Mouse (Mus musculus): ENCODE measurements at regions not wholly inside any gene's neighbourhood (a gene's known extent, or its start where the extent isn't known, plus 50 kb on each side); places are given as distances from the start of the nearest gene placed in this dataset.

DNA sequence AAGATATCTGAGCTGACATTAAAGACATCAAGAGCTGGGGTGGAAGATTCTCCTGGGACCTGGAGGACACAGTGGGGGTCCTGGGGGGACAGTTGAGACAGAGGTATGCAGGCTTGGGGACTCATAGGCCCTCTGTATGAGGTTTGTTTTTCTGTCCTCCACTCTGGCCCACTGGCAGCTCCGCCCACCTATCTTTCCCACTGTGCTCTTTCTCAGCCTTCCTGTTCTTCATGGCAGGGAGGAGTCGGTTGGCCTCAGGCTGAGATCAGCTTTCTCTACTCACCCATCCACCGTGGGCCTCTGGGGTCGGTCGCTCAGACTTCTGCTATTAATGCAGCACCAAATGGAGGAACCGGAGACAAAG lies 103.5 kb upstream of the Spata13 start:
- no peak overlapping the region for H3K4me3 ChIP-seq (ENCODE audit: control insufficient read depth in 1 of 2, insufficient read depth in 1 of 2, low read depth in 2 of 2, low read length in 2 of 2)
- H3K4me1 ChIP-seq (ENCODE audit: control insufficient read depth in 1 of 2, insufficient read depth in 2 of 2, low read length in 2 of 2), result peaks cover 0 to 8% of the 10 kb centered on the region in 2 experiments; a peak in 3 of 4 replicates
- peaks cover 0 to 3% of the 10 kb centered on the region in 2 experiments; a peak in 2 of 4 replicates for H3K36me3 ChIP-seq (ENCODE audit: control insufficient read depth in 1 of 2, insufficient read depth in 2 of 2, low read length in 2 of 2)
- no peaks in the 10 kb centered on the region for H3K9me3 ChIP-seq (replicated peaks; ENCODE audit: insufficient read depth, low read length)
- TF ChIP-seq EP300 (IDR thresholded peaks at IDR 0.05; ENCODE audit: low read depth in 1 of 2, low read length in 2 of 2), result no peak
- peak; percentile 13 for DNase-seq (ENCODE audit: low read depth, low spot score)
- no peaks in the 10 kb centered on the region for H3K27me3 ChIP-seq (ENCODE audit: control insufficient read depth in 1 of 2, insufficient read depth in 2 of 2, low read length in 2 of 2)
- no peak overlapping the region for H3K27ac ChIP-seq (ENCODE audit: control insufficient read depth, low read depth, low read length)
- no peak overlapping the region for H3K9ac ChIP-seq (ENCODE audit: control insufficient read depth, low read depth, low read length, poor library complexity, severe bottlenecking)
- H3K79me2 ChIP-seq (ENCODE audit: control insufficient read depth, insufficient read depth, low read length, poor library complexity), result no peaks in the 10 kb centered on the region

DNA sequence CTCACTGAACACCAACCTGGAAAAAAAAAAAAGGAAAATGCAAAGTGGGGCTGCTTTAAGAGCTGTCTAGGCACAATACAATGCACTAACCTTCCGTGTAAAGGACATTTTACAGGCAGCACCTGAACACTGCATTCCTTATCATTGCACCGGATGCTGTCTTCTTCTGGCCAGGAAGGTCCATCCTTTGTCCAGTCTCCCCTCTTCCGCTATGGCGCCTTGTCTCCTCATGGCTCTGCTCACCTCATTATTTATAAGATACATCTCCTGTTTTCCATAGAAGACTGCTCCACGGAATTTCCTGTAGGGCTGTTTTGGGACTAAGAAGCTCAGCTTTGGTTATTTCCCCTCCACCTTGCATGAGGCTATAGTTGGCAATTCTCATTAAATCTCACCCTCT lies 102.8 kb upstream of the Spata13 start:
- H3K27me3 ChIP-seq (ENCODE audit: control insufficient read depth in 1 of 2, insufficient read depth in 2 of 2, low read length in 2 of 2), result no peaks in the 10 kb centered on the region
- no peaks in the 10 kb centered on the region for H3K9me3 ChIP-seq (replicated peaks; ENCODE audit: insufficient read depth, low read length)
- peaks cover 0 to 3% of the 10 kb centered on the region in 2 experiments; a peak in 2 of 4 replicates for H3K36me3 ChIP-seq (ENCODE audit: control insufficient read depth in 1 of 2, insufficient read depth in 2 of 2, low read length in 2 of 2)
- TF ChIP-seq ZKSCAN1 (IDR thresholded peaks at IDR 0.05; ENCODE audit: low read depth, low read length) (no peak), NELFE (IDR thresholded peaks at IDR 0.05; ENCODE audit: low read depth, low read length) (no peak), TAL1 (IDR thresholded peaks at IDR 0.05; ENCODE audit: low read length) (no peak), MEF2A (IDR thresholded peaks at IDR 0.05; ENCODE audit: extremely low read depth, insufficient replicate concordance, low read depth, low read length, poor library complexity, severe bottlenecking) (no peak), E2F4 (IDR thresholded peaks at IDR 0.05; ENCODE audit: borderline replicate concordance, low read depth, low read length) (no peak), BHLHE40 (IDR thresholded peaks at IDR 0.05; ENCODE audit: borderline replicate concordance, low read depth, low read length) (no peak), SMC3 (IDR thresholded peaks at IDR 0.05; ENCODE audit: low read depth, low read length) (no peak), MXI1 (IDR thresholded peaks at IDR 0.05; ENCODE audit: low read depth, low read length) (no peak), SIN3A (IDR thresholded peaks at IDR 0.05; ENCODE audit: low read length) (no peak), USF2 (IDR thresholded peaks at IDR 0.05; ENCODE audit: borderline replicate concordance in 1 of 2, insufficient read depth in 1 of 2, low read depth in 1 of 2, low read length in 2 of 2) (no peak)
- H3K27ac ChIP-seq (ENCODE audit: control insufficient read depth, low read depth, low read length), result no peak overlapping the region
- no peak for DNase-seq (ENCODE audit: low read depth, low spot score)
- H3K9ac ChIP-seq (ENCODE audit: control insufficient read depth, low read depth, low read length, poor library complexity, severe bottlenecking), result no peak overlapping the region
- H3K4me1 ChIP-seq (ENCODE audit: control insufficient read depth in 1 of 2, insufficient read depth in 2 of 2, low read length in 2 of 2), result peaks cover 0 to 8% of the 10 kb centered on the region in 2 experiments; a peak in 3 of 4 replicates
- H3K79me2 ChIP-seq (ENCODE audit: control insufficient read depth, insufficient read depth, low read length, poor library complexity), result no peaks in the 10 kb centered on the region
- no peak overlapping the region for H3K4me3 ChIP-seq (ENCODE audit: control insufficient read depth in 1 of 2, insufficient read depth in 1 of 2, low read depth in 2 of 2, low read length in 2 of 2)

DNA sequence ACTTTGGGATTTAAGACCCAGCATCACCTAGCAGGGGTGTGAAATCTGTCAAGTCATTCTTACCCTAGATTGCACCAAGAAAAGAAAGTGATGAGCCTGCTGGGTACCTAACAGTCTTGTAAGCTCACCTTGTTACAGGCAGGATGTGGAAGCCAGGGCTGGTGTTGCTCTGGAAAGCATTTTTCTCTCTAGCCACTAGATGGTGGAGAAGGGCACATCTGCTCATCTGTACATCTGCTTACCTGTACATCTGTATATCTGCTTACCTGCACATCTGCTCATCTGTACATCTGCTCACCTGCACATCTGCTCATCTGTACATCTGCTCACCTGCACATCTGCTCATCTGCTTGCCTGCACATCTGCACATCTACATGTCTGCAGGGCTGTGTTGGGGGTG lies 102.0 kb upstream of the Spata13 start:
- DNase-seq (ENCODE audit: low read depth, low spot score), result peak; percentile 6
- Histone ChIP-seq H3K4me3 (ENCODE audit: control insufficient read depth in 1 of 2, insufficient read depth in 1 of 2, low read depth in 2 of 2, low read length in 2 of 2) (no peak overlapping the region), H3K27me3 (ENCODE audit: control insufficient read depth in 1 of 2, insufficient read depth in 2 of 2, low read length in 2 of 2) (no peaks in the 10 kb centered on the region), H3K4me1 (ENCODE audit: control insufficient read depth in 1 of 2, insufficient read depth in 2 of 2, low read length in 2 of 2) (peaks cover 0 to 8% of the 10 kb centered on the region in 2 experiments; a peak in 3 of 4 replicates), H3K79me2 (ENCODE audit: control insufficient read depth, insufficient read depth, low read length, poor library complexity) (no peaks in the 10 kb centered on the region), H3K9ac (ENCODE audit: control insufficient read depth, low read depth, low read length, poor library complexity, severe bottlenecking) (no peak overlapping the region), H3K9me3 (replicated peaks; ENCODE audit: insufficient read depth, low read length) (no peaks in the 10 kb centered on the region), H3K27ac (ENCODE audit: control insufficient read depth, low read depth, low read length) (no peak overlapping the region), H3K36me3 (ENCODE audit: control insufficient read depth in 1 of 2, insufficient read depth in 2 of 2, low read length in 2 of 2) (peaks cover 0 to 3% of the 10 kb centered on the region in 2 experiments; a peak in 2 of 4 replicates)
- TF ChIP-seq ZMIZ1 (IDR thresholded peaks at IDR 0.05; ENCODE audit: low read depth, low read length) (no peak), CTCF (IDR thresholded peaks at IDR 0.05 in 2 of 3, conservative IDR thresholded peaks at IDR 0.05 in 1 of 3; ENCODE audit: control insufficient read depth in 1 of 3, insufficient read depth in 1 of 3, low read depth in 2 of 3, low read length in 3 of 3, poor library complexity in 1 of 3, severe bottlenecking in 1 of 3) (peak in 2 of 3 experiments; percentile 12 to 13; a peak in 2 of 6 replicates), POLR2AphosphoS2 (IDR thresholded peaks at IDR 0.05; ENCODE audit: low read length) (no peak), NRF1 (IDR thresholded peaks at IDR 0.05; ENCODE audit: insufficient read depth, low read depth, low read length, poor library complexity, severe bottlenecking) (no peak), EP300 (IDR thresholded peaks at IDR 0.05; ENCODE audit: low read depth in 1 of 2, low read length in 2 of 2) (no peak), ELF1 (IDR thresholded peaks at IDR 0.05; ENCODE audit: low read depth, low read length) (no peak), SMC3 (IDR thresholded peaks at IDR 0.05; ENCODE audit: low read depth, low read length) (peak; percentile 30)

Data from MEL (cell line).